Mouse (Mus musculus): ENCODE results near the gene Agpat2.

Gene Agpat2

DNA sequence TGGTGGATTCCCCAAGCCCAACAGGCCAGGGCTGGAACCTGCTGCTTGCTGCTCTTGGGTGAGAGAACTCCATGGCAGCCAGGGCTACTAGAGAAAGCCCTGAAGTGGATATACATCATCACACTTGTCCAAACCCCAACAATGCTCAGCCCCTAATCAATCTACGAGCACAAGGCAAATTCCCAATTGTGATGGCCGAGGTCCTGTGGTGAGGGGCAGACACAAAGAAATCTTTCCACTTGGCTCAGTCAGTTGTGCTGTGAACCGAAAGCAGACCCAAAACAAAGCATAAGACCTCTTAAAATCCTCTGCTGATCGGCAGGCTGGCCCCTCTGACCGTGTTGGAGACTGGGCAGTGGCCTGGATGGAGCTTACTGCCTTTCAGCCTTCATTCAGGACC, 29.4 kb downstream of the Agpat2 start:
- DNase-seq (ENCODE audit: low spot score), result no peak

DNA sequence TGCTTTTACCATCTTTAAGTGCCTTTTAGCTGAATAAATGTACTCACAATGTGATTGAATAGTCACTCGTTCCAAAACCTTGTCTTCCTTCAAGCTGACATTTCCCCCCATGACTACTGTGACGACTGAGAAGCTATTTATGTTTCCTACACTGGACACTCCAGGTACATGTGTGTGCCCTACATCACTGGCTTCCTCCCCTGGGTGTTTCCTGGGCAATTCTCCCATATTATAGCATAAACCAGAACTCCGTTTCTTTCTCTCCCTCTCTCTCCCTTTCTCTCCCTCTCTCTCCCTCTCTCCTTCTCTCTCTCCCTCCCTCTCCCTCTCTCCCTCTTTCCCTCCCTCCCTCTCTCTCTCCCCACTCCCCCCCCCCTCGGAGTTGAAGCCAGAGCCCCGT, 30.4 kb downstream of the Agpat2 start:
- no peak for DNase-seq (ENCODE audit: low spot score)

DNA sequence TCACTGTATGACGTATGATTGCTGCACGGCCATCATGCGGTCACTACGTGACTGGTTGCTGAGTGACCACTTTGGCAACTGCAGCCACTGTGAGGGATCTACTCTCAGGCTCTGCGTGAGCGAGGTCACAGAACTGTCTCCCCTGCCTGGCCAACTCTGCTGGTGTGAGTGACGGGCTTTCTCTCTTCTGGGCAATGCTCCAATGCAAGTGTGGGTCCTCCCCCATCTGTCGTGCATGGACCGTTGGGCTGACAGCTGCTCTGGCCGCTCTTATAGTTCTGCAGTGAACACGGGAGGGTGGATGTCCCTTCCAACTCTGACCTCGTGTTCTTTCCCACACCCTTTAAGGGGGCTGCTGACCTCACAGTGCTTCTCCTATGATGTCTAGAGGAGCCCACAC, 30.8 kb downstream of the Agpat2 start:
- no peak for DNase-seq (ENCODE audit: low spot score)

DNA sequence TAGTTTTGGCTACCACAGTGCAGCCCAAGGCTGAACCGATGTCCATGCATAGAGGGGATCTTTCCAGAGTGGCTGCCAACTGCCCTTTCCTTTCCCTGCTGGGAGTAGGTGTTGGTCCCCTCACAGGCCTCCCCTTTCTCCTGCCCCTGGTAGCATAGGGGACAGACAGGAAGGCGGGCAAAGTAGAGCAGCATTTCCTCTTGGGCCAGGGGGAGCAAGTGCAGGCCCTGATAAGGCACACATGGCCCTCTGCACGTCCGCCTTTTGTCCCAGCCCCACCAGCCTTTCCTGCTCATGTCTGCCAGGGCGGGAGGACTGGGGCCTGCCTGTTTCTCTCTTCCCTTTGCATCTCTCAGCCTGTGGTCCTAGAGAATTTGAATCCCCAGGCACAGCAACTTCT, 32.4 kb downstream of the Agpat2 start:
- no peak for DNase-seq (ENCODE audit: low spot score)

DNA sequence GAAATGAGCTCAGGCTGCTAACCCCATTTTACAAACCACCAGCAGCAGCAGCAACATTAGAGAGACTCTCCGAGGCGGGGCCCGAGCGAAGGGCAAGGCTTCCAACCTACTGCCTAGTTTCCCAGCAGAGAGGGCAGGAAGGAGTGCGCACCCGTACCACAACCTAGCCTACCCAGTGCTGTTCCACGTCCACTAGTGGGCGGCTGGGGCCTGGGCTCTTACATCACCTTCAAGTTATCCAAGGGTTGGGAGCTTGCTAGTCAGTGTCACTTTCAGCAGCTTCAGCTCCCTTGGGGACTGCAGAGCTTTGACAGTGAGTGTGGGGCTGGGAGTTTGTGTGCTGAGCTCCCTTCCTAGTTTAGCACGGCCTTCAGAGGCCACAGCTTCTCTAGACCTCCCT, 32.8 kb downstream of the Agpat2 start:
- no peak for DNase-seq (ENCODE audit: low spot score)

DNA sequence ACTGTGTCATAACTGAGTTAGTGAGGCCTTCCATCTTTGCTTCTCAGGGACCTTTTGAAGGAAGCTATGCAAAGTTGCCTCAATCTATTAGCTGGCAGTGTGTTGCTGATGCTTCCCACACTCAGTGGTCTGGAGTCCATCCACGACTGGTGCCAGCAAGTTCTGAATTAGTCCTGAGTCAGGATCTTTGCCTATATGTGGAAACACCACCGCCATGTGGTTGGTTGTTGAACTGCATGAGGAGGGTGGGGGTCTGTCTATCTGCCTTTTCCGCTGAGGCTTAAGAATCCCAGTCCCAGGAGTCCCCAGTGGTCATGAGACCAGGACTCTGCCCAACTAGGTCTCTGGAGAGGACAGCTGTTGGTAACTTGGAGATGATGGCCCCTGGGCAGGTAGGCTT, 34.2 kb downstream of the Agpat2 start:
- no peak for DNase-seq (ENCODE audit: low spot score)

DNA sequence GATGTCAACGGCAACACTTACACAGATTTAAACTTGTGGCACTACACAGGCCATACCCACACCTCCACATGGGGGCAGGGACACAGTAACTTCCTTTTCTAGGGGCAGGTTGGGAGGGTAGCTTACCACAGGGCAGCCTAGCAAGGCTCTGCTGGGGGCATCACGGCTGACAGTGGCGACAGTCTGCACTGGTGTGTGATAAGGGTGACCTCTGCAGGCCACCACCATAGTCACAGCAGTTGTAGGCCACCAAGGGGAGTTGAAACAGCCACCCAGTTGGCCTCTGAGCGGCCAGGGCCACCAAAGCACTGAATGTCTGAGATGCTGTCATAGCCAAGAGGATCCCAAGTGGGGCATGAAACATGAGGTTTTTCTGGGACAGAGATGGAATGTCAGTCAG, 38.0 kb downstream of the Agpat2 start:
- DNase-seq (ENCODE audit: low spot score), result no peak

DNA sequence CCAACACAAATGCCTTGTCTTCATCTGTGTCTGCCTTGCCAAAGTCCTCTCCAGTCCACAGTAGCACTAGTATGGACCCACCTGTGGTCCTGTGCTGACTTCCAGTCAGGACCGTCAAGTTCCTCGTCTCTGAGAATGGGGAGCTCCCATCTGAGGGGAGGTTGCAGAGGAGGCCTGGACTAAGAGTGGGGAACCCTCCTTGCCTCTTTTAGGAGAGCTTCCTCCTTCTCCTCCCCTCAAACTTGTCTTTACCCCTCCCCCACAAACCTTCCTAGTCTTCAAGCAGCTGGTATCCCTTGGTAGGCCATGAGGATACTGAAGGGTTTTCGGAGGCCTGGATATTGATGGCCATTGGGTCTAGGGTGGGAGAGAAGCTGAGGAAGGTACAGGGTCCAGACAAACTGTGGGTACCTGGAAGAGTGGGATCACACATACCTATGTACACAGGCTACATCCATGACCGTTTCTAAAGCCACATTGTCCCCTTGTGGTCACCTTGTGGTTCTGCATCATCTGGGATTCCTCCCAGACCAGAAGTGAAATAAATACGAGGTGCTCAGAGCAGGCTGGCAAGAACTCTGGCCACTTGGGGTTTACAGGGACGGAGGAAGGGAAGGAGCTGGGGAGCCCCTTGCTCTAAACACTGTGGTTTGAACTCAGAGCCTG, 42.7 kb downstream of the Agpat2 start:
- DNase-seq (ENCODE audit: low spot score), result no peak

DNA sequence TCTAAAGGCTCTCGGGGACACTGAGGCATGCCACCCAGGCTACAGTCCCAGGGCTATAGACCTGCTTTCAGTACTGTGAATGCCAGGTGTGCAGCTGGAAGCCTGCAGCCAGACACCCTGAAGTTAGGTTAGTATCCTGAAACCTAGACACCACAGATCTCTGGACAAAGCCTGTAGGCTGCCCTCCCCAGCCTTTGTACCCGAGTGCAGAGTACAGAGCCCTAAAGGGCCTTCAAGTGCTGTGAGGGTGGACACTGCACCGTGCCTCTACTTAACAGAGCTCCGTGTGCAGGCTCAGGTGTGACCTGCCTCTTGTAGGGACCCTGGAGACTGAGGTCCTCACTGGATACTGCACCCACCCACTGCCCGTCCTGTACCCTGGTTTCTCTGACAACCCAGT, 43.7 kb downstream of the Agpat2 start:
- no peak for DNase-seq (ENCODE audit: low spot score)

DNA sequence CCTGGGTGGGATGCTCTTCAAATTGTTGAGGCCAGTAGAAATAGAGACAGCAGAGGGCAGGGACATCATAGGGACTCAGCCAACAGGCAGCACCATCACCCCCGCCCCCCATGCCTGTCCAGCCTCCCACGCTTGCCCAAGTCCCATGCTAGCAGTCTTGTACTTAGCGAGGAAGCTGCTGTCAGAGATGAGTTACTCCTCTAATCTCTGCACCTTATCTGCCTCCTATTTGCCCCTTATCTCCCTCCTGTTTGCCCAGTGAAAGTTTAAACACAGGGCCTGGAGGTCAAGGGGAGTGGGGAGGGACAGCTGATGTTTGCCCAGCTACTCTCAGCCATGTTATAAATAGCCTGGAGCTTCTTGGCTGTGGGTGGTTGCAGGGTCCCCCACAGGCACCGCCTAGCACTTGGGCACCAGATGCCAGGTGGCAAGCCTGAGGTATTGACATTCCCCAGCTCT, 47.7 kb downstream of the Agpat2 start:
- DNase-seq (ENCODE audit: low spot score), result peak; percentile 29

DNA sequence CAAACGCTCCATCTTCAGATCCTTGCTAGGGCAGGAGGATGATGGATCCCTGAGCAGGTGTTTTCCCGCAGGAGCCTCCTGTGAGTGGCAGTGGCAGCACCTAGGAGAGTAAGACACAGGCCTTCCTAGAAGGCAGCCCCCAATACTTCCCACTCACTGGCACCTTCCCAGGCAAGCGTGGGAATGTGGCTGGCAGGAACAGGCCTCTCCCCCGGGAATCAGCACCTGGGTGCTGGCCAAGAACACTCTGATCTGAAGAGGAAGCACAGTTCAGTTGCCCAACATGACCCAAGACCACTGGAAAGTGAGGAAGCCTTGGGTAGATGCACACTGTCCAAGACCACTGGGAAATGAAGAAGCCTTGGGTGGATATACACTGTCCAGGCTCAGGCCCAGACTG, 49.1 kb downstream of the Agpat2 start:
- DNase-seq (ENCODE audit: low spot score), result no peak

DNA sequence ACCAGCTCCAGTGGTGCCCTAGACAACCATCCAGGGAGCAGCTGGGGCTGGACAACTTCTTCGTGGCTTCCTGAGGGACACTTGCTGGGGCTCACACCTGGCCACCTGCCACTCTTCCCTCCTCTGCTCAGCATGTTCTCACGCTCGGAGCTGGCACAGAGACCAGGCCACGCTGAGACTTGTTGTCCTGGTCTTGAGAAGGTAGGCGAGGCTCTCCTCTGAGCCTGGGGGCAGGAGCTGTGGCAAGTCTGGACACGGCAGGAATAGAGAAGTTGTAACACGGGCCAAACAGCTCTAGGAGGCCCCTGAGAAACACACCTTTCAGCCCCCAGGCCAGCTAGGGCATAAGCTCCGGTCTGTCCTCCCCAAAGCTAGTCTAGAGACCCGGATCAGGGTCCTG, 50.3 kb downstream of the Agpat2 start:
- DNase-seq (ENCODE audit: low spot score), result peak; percentile 48

DNA sequence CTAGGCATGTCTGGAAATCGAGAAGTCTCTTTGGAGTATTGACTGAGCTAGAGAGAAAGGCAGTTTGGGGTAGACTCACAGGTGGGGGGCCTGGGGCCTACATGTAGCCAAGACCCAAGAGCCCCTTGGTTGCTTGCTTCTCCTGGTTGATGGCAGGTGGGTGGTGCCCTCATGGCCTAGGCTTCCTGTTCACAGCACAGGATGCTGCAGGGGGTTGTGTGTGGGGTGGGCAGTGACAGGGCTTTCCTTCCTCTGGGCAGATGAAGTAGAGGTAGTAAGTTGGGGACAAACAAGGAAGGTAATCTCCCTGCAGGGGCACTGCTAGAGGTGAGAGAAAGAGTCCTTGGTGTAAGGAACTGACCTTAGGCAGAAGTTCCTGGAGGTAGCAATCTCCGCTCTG, 52.2 kb downstream of the Agpat2 start:
- DNase-seq (ENCODE audit: low spot score), result no peak

DNA sequence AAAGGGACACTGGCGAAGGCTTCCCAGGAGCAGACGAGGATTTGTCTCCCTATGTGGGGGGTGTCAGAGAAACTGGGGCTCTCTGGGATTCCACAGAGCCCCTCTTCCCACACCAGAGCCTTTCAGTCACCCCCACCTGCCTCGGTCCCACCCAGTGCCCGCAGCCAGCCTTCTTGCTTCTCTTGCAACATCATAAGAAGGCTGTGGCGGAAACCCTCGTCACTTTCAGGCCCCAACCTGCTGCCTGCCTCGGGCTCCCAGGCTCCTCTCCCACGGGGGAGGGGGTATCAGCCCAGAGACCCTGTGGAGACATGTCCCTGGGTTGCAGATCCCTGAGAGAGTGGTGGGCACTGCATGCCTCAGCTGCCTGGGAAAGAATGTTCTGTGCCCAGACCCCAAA, 52.8 kb downstream of the Agpat2 start:
- no peak for DNase-seq (ENCODE audit: low spot score)

DNA sequence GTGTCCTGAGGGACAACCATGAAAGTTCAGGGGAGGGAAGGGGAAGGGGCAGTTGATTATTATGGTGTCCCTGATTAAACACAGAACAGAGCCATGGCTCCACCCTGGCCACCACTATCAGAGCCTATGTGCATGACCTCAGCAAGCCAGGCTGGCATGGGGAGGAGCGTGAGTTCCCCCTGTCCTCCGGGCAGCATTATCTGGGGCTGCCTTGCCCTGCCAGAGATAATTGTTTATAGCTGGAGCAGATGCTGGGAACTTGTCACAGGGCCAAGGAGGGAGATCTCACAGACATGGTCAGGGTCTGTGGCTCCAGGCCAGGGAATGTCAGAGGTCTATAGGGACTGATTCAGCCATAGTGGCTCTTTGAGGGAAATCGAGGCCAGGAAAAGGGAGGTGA, 53.4 kb downstream of the Agpat2 start:
- no peak for DNase-seq (ENCODE audit: low spot score)

DNA sequence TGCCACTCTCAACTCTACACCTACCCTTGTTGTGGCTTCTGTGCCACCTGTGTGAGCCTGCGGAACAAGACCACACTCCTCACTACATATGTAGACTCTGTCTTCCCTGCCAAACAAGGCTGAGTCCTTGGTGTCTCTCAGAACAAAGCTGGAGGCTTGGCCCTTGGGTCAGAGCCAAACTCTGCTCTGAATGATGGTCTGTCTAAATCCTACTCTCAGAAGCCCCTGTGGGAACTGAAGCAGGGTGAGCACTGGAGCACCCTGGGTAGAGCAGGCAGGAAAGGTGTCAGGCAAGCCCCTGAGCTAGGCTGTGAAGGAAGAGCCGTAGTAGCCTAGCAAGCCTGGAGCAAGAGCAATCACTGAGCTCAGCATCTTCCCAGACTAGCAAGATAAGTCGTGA, 54.0 kb downstream of the Agpat2 start:
- DNase-seq (ENCODE audit: low spot score), result no peak

DNA sequence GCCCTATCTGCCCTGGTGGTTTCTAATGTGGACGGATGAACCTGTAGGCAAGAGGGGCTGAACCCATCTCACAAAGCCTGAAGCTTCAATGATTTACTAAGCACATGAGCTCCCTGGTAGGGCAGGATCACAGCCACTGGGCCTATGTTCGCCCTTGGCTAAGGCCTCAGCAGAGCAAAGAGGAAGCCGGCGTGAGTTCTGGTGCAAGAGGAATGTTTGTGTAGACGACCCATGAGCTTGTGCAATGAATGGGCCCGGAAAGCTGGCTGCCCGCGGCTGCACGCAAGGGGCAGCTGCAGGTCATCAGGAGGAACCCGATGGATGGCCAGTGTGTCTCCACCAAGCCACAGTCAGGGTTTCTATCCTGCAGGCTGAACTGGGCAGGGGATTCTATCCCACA, 54.4 kb downstream of the Agpat2 start:
- DNase-seq (ENCODE audit: low spot score), result peak; percentile 35

DNA sequence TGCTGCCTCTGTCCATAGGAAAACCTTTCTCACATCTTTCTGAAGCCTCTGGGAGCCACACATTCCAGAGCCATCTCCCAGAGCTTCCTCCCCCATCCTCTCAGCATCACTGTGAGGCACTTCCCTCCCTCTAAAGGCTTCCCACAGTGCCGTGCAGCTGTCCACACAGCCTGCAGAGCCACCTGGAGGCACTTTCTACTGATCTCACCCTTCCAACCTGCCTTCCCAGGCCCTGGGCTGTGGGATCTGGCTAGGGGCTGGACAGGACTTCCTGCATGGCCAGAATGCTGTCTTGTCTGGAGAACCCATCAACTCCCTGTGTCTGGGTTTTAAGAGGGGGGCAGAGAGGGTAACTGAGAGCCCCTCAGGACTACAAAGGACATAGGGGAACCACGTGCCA, 56.7 kb downstream of the Agpat2 start:
- DNase-seq (ENCODE audit: low spot score), result no peak

DNA sequence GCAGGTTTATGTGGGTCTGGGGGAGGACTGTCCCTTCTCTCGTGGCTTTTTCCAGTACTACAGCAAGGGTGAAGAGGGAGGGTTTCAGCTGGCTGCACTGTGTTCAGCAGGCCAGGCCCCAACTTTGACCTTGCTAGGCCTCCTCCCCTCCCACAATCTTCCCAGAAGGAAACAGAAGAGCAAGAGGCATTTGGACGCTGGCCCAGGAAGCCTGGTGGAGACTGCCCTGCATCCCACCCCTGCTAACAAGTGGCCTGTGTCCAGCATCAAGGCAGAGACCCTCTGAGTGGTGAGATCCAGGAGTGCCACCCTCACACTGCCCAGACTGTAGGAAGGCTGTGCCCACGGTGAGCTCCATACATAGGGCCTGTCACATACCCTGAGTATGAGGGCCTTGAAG, 60.0 kb downstream of the Agpat2 start:
- no peak for DNase-seq (ENCODE audit: low spot score)

DNA sequence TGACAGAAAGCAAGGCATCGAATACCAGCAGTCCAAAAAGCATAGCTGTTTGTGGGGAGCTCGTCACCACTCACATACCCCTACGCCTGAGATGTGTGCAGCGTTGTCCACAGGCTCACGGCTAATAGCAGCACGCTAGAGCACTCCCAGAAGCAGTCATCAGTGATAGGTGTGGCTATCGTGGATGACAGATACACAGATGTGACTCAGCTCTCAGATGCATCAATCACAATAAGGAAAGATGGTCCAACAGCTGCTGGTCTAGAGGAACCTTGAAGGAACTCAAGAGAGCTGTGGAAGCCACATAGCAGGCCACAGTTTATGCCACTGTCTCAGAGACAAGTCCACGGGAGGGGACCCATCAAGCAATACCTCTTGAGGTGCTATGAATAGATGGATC, 60.4 kb downstream of the Agpat2 start:
- DNase-seq (ENCODE audit: low spot score), result no peak

DNA sequence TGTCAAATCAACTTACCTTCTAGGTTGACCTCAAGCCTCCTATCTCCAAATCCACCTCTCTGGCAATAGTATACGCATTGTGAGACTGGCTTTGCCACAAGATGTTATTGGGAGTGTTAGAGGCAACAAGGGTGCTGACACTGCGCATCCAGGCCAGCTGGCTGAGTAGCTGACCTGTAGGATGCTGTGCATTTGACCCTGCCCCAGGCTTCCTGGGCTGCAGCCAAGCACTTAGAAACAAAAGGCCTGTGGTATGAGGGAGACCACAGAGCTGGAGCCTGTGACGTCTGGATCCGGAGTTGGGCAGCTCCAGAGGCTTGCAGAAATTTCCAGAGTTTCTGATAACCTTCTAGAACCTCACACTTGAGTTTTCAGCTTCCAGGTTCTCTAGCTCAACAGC, 61.1 kb downstream of the Agpat2 start:
- no peak for DNase-seq (ENCODE audit: low spot score)

Data from urinary bladder, postnatal 25 days (tissue).